Mouse (Mus musculus) frontal cortex, postnatal 10 days (tissue): ENCODE measurements around the gene Greb1.

Experiments used
- DNase-seq, 2 experiments: peaks; one replicate each; pipeline ENCODE4 v3.0.0; 2022; ENCODE audit warnings: low spot score in 2 of 2, mixed read lengths in 1 of 2

The Greb1 gene

GRCm38 (mm10) chr12:16763649-16764422 is 36.9 kb downstream of the Greb1 start:
- DNase-seq: no peak

DNA sequence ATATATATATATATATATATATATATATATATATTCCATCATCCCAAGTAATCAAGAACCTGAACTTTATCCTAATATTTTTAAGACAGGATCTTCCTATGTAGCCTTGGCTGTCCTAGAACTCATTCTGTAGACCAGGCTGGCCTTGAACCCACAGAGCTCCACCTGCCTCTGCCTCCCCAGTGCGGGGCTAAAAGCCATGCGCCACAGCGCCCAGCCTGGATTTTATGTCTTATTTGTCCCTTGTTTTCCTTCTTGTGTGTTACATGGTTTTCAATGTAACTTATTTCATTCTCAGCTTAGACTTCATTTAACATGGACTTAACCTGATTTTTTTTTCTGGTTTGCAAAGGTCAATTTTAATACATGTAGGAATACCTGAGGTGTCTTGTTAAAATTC is 39.2 kb downstream of the Greb1 start:
- no peak for DNase-seq

DNA sequence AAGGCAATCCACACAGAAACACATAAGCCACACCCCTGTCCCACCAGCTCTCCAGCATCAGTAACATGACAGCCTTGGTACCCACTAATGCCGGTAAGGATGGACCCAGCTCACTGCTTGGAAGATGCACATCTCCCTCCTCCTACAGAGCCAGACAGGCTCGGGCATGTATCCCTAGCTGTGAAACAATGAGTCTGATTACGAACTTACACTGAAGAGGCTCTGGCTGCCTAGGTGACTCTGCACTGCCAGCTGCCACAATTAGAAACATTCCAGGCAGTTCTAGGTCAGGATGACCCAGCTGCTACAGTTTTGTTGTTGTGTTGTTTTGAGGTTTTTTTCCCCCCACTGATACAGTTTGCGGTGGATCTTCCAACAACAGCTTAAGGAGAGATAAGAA is 40.4 kb downstream of the Greb1 start:
- no peak for DNase-seq

GRCm38 (mm10) chr12:16754311-16754710 is 46.4 kb downstream of the Greb1 start:
- DNase-seq: peak in 1 of 2 experiments; percentile 34

- no peak for DNase-seq
These were observed 47.1 kb downstream of the Greb1 start for GRCm38 (mm10) chr12:16753555-16753954.

GRCm38 (mm10) chr12:16753110-16753509 is 47.6 kb downstream of the Greb1 start:
- no peak for DNase-seq

- no peak for DNase-seq
These were observed 48.3 kb downstream of the Greb1 start for GRCm38 (mm10) chr12:16752236-16752840.

DNA sequence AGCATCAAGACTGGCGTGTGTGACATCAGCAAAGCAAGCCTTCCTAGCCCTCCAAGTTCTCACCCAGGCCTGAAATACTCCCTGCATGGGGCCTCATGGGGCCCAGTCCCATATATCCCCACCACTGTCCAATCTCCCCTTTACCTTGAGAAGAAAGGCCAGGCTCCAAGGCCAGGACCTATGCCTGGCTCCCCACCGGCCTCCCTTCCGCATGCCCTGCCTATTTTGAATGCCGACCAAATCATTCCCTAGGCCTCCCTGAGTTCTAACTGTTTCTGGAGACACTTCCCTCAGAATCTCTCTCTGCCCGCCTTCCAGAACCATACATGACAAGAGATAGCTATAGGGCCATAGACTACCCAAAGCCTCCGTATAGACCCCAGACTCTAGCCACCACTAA is 49.1 kb downstream of the Greb1 start:
- DNase-seq: no peak

- no peak for DNase-seq
These were observed 60.6 kb downstream of the Greb1 start for GRCm38 (mm10) chr12:16740059-16740458.

GRCm38 (mm10) chr12:16737266-16737665 is 63.4 kb downstream of the Greb1 start:
- no peak for DNase-seq

GRCm38 (mm10) chr12:16734698-16735097 is 66.0 kb downstream of the Greb1 start:
- DNase-seq: no peak

- no peak for DNase-seq
These were observed 66.7 kb downstream of the Greb1 start for GRCm38 (mm10) chr12:16734009-16734408.

GRCm38 (mm10) chr12:16731121-16731741 is 69.5 kb downstream of the Greb1 start:
- peak; percentile 23 to 33 for DNase-seq

DNA sequence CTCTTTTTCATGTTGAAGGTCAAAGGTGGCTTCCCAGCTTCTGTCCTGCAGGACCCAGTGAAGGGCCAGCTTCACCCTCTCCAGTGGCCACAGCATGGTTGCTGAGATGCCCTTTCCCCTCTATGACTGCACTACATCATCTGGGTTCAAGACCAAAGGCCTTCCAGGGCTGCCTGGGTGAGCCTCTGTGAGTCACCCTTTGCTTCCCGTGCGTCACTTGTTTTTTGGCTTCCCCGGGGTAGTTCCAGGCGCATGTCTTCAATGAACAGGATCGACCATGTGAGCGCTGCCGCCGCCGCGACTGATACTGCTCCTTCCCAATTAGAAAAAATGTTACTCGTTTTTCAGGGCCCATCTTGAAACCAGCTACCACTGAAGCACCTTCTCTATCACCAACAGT is 70.5 kb downstream of the Greb1 start:
- DNase-seq: no peak

- no peak for DNase-seq
These were observed 72.5 kb downstream of the Greb1 start for GRCm38 (mm10) chr12:16728221-16728620.

DNA sequence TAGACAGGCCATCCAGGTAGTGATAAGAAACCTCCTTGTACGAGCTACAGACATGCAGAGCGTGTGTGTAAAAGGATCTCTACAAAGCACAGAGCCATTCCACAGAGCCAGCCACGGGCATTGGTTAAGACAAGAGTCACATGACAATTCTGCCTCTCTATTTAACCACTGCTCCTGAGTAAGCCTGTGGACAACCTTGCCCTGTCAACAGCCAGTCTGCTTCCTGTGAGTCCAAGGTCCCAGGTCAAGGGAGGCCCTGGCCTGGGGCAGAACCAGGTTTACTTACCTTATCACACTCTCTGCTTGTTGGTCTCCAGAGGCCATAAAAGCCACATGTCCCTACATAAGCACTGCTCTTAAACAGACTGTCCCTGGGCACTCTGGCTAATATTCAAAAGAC is 74.5 kb downstream of the Greb1 start:
- DNase-seq: no peak

DNA sequence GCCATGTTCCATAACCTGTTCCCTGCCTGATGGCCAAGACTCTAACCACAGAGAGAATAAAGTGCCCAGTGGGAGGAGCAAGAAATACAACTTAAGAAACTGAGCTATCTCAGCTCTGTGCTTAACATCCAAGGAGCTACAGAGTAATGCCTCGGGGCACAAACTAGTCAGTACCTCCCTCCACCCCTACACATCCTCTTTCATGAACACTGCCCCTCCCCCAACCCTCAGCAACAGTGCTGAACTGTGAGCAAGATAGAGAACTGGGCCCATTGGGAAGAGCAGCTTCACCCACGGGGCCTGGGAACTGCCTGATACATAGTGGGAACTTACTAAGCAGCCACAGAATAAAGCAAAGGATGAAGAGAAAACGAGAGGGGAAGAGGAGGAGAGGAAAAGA is 77.1 kb downstream of the Greb1 start:
- DNase-seq: no peak

- peak in 1 of 2 experiments; percentile 41 for DNase-seq
These were observed 81.9 kb downstream of the Greb1 start for GRCm38 (mm10) chr12:16718660-16719315.

GRCm38 (mm10) chr12:16717653-16718052 is 83.0 kb downstream of the Greb1 start:
- DNase-seq: peak in 1 of 2 experiments; percentile 22

- no peak for DNase-seq
These were observed 86.1 kb downstream of the Greb1 start for GRCm38 (mm10) chr12:16714616-16715015.

GRCm38 (mm10) chr12:16698691-16699090 is 102.0 kb downstream of the Greb1 start:
- DNase-seq: no peak

- DNase-seq: no peak
These were observed 104.5 kb downstream of the Greb1 start for GRCm38 (mm10) chr12:16696146-16696545.
